Mouse (Mus musculus): ENCODE measurements around the gene 1700061G19Rik.
A peak's percentile ranks its signal among the peaks of the same experiment; 100 is the strongest.

GRCm38 (mm10) chr17:56935363-56936131 is 60.3 kb downstream of the 1700061G19Rik start, which contains the start of gene Mllt1:
- TF ChIP-seq POLR2A (IDR thresholded peaks at IDR 0.05; ENCODE audit: borderline replicate concordance, low read depth, low read length) = no peak
- TF ChIP-seq CTCF (IDR thresholded peaks at IDR 0.05; ENCODE audit: low read depth, low read length) = peak; percentile 47

Measured in bone marrow macrophage, adult 2 months (primary cell).